Mouse (Mus musculus) stomach, postnatal 0 days (tissue): ENCODE data around the gene Med19.

ENCODE experiments used
- CTCF ChIP-seq: IDR thresholded peaks from 2 replicates; pipeline ENCODE4 v1.5.1; 2016; ENCODE audit warnings: antibody characterized with exemption, low read depth, mild to moderate bottlenecking, moderate library complexity
- EP300 ChIP-seq: optimal IDR thresholded peaks from 2 replicates; pipeline ENCODE3; 2016; ENCODE audit warnings: antibody characterized with exemption

DNA sequence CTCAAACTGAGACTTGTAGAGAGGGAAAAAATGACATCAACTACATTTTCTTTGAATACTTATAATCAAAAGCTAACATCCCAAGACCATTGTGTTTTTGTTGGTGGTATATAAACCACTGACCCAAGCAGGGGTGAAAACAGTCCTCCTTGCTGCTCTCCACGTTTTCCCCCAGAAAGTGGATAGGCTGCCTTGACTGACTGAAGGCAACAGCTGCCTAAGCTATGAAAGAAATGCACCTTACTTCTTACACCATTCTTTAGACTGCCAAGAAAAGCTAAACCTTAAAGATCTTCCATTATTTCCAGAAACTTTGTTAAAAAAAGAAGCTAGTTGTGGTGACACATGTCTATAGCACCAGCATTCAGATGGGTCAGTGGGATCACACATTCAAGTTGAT is 32.1 kb upstream of the Med19 start:
- TF ChIP-seq EP300, result no peak
- TF ChIP-seq CTCF, result no peak
